Mouse (Mus musculus) hindbrain, embryonic 16.5 days (tissue): ENCODE measurements around the gene Ryr1. TPM values are rescaled to one million over a fixed set of nuclear protein-coding genes. Genes with fewer than 3 reads are reported as not detected.

Experiments used
- ATAC-seq: fragments of 200-750 bp; cut with Nextera tagmentation; 2 replicates; pipeline ENCODE4 v1.8.0; 2017; ENCODE audit warnings: moderate TSS enrichment, moderate library complexity
- H3K27ac ChIP-seq: fragments of 300-500 bp; sonication (generic); 2 replicates; pipeline ENCODE4 v1.5.1; 2014; ENCODE audit warnings: low read depth, mild to moderate bottlenecking, control low read depth, low read length, moderate library complexity
- H3K27me3 ChIP-seq: fragments of 300-500 bp; sonication (generic); replicated peaks from 2 replicates; pipeline ENCODE4 v1.6.1; 2014; ENCODE audit warnings: low read length; ENCODE audit not compliant: control insufficient read depth, insufficient read depth
- H3K36me3 ChIP-seq: fragments of 300-500 bp; sonication (generic); 2 replicates; pipeline ENCODE4 v1.6.1; 2014; ENCODE audit warnings: mild to moderate bottlenecking, low read length, moderate library complexity, mixed read lengths; ENCODE audit not compliant: control insufficient read depth, insufficient read depth
- H3K4me1 ChIP-seq: fragments of 300-500 bp; sonication (generic); 2 replicates; pipeline ENCODE4 v1.6.1; 2014; ENCODE audit warnings: low read depth, low read length; ENCODE audit not compliant: control insufficient read depth, insufficient read depth
- H3K4me2 ChIP-seq: fragments of 300-500 bp; sonication (generic); 2 replicates; pipeline ENCODE4 v1.6.1; 2014; ENCODE audit warnings: mild to moderate bottlenecking, low read length, control low read depth, moderate library complexity
- H3K4me3 ChIP-seq: fragments of 300-500 bp; sonication (generic); 2 replicates; pipeline ENCODE4 v1.5.1; 2014; ENCODE audit warnings: mild to moderate bottlenecking, low read length, control low read depth, moderate library complexity
- H3K9ac ChIP-seq: fragments of 300-500 bp; sonication (generic); 2 replicates; pipeline ENCODE4 v1.6.1; 2014; ENCODE audit warnings: low read depth, mild to moderate bottlenecking, control low read depth, low read length, moderate library complexity
- H3K9me3 ChIP-seq: fragments of 300-500 bp; sonication (generic); 2 replicates; pipeline ENCODE4 v1.6.1; 2014; ENCODE audit warnings: mild to moderate bottlenecking, low read length, moderate library complexity; ENCODE audit not compliant: control insufficient read depth
- WGBS: fragments of 180-500 bp; shearing (Covaris S2); extraction: QIAGEN DNeasy Blood & Tissue Kit; methylation state at CpG from one replicate; pipeline ENCODE4 v1.1.7; 2014; 5-methylcytosine and 5-hydroxymethylcytosine counted together
- polyA plus RNA-seq: library from polyadenylated mRNA; unstranded; fragments of >200 nt; fragmentation: Nextera tagmentation; extraction: Ambion mirVana; gene quantifications from 2 replicates; pipeline ENCODE4 v1.2.1, GENCODE M21; 2015

The Ryr1 gene
- polyA plus RNA-seq, 1 experiment from 2014 or later, result 9.2 TPM

- no peak for ATAC-seq
- Histone ChIP-seq H3K9me3 (no peaks in the 10 kb centered on the region), H3K27ac (no peak overlapping the region), H3K9ac (peak overlapping the region; percentile 82), H3K4me1 (peaks cover 27% of the 10 kb centered on the region), H3K36me3 (no peaks in the 10 kb centered on the region), H3K4me2 (peak overlapping the region; percentile 76), H3K4me3 (peak overlapping the region; percentile 80), H3K27me3 (peaks cover 10% of the 10 kb centered on the region)
- WGBS, result 18% methylated on average over 18 of the region's 19 CpGs
Measured at GRCm38 (mm10) chr7:29167656-29168055, 42.7 kb upstream of the Ryr1 start.

- Histone ChIP-seq H3K4me2 (no peak overlapping the region), H3K4me1 (peaks cover 5% of the 10 kb centered on the region), H3K27ac (no peak overlapping the region), H3K36me3 (peaks cover 2% of the 10 kb centered on the region), H3K9ac (no peak overlapping the region), H3K9me3 (no peaks in the 10 kb centered on the region), H3K4me3 (no peak overlapping the region), H3K27me3 (peaks cover 3% of the 10 kb centered on the region; the same call in 1 of the 2 replicates)
- 23% methylated on average over 9 of the region's 9 CpGs for whole genome bisulfite sequencing
- no peak for ATAC-seq
Measured at GRCm38 (mm10) chr7:29162750-29163525, 38.0 kb upstream of the Ryr1 start.

GRCm38 (mm10) chr7:29162294-29162693 is 37.3 kb upstream of the Ryr1 start:
- Histone ChIP-seq H3K4me3 (no peak overlapping the region), H3K9me3 (no peaks in the 10 kb centered on the region), H3K4me1 (no peaks in the 10 kb centered on the region; the same call in 1 of the 2 replicates), H3K27me3 (peaks cover 3% of the 10 kb centered on the region; the same call in 1 of the 2 replicates), H3K36me3 (peaks cover 2% of the 10 kb centered on the region), H3K9ac (no peak overlapping the region), H3K4me2 (no peak overlapping the region), H3K27ac (no peak overlapping the region)
- 89% methylated on average over 5 of the region's 5 CpGs for WGBS
- no peak for ATAC-seq

GRCm38 (mm10) chr7:29158264-29158663 is 33.3 kb upstream of the Ryr1 start:
- Histone ChIP-seq H3K9ac (no peak overlapping the region), H3K27me3 (peaks cover 3% of the 10 kb centered on the region; the same call in 1 of the 2 replicates), H3K27ac (no peak overlapping the region), H3K4me1 (peaks cover 9% of the 10 kb centered on the region), H3K4me2 (no peak overlapping the region), H3K9me3 (no peaks in the 10 kb centered on the region), H3K4me3 (no peak overlapping the region), H3K36me3 (peaks cover 2% of the 10 kb centered on the region)
- 3% methylated on average over 5 of the region's 5 CpGs for whole genome bisulfite sequencing
- ATAC-seq, result no peak

- peaks cover 9% of the 10 kb centered on the region for H3K4me1 ChIP-seq
- WGBS, result 4% methylated on average over 50 of the region's 68 CpGs
Measured at GRCm38 (mm10) chr7:29155838-29156782, 31.1 kb upstream of the Ryr1 start, which contains the start of gene Fam98c. Gene Fam98c, minus strand, starts transcription at chr7:29156234.

GRCm38 (mm10) chr7:29155196-29155837 is 30.3 kb upstream of the Ryr1 start:
- 7% methylated on average over 37 of the region's 37 CpGs for WGBS
- peak overlapping the region; percentile 92 for H3K27ac ChIP-seq
- H3K4me2 ChIP-seq, result peak overlapping the region; percentile 93
- no peaks in the 10 kb centered on the region for H3K36me3 ChIP-seq
- ATAC-seq, result peak; percentile 91
- peak overlapping the region; percentile 90 for H3K4me3 ChIP-seq
- H3K4me1 ChIP-seq, result peaks cover 9% of the 10 kb centered on the region
- no peaks in the 10 kb centered on the region for H3K9me3 ChIP-seq
- H3K27me3 ChIP-seq, result peaks cover 3% of the 10 kb centered on the region; the same call in 1 of the 2 replicates
- peak overlapping the region; percentile 86 for H3K9ac ChIP-seq

More at GRCm38 (mm10) chr7:29155838-29156782, 31.1 kb upstream of the Ryr1 start, which contains the start of gene Fam98c:
- H3K27me3 ChIP-seq, result peaks cover 3% of the 10 kb centered on the region; the same call in 1 of the 2 replicates
- peak within 1 kb of the TSS; percentile 86 for H3K9ac ChIP-seq
- peak within 1 kb of the TSS; percentile 93 for H3K4me2 ChIP-seq
- ATAC-seq, result peak; percentile 83
- peak within 1 kb of the TSS; percentile 90 for H3K4me3 ChIP-seq
- peak within 1 kb of the TSS; percentile 92 for H3K27ac ChIP-seq
- H3K36me3 ChIP-seq, result no peaks in the 10 kb centered on the region
- no peaks in the 10 kb centered on the region for H3K9me3 ChIP-seq

- ATAC-seq, result no peak
- Histone ChIP-seq H3K9me3 (no peaks in the 10 kb centered on the region), H3K36me3 (no peaks in the 10 kb centered on the region), H3K4me2 (no peak overlapping the region), H3K27ac (no peak overlapping the region), H3K4me1 (peaks cover 9% of the 10 kb centered on the region), H3K27me3 (peaks cover 3% of the 10 kb centered on the region; the same call in 1 of the 2 replicates), H3K9ac (no peak overlapping the region), H3K4me3 (no peak overlapping the region; the same call in 1 of the 2 replicates)
- 96% methylated on average over 14 of the region's 14 CpGs for WGBS
Measured at GRCm38 (mm10) chr7:29154018-29154720, 29.2 kb upstream of the Ryr1 start.

GRCm38 (mm10) chr7:29151486-29151885 is 26.5 kb upstream of the Ryr1 start:
- no peak overlapping the region for H3K27ac ChIP-seq
- no peaks in the 10 kb centered on the region for H3K36me3 ChIP-seq
- WGBS, result 65% methylated on average over 10 of the region's 10 CpGs
- ATAC-seq, result no peak
- H3K9me3 ChIP-seq, result no peaks in the 10 kb centered on the region
- no peak overlapping the region for H3K4me2 ChIP-seq
- no peak overlapping the region for H3K9ac ChIP-seq
- no peak overlapping the region for H3K4me3 ChIP-seq
- peaks cover 9% of the 10 kb centered on the region for H3K4me1 ChIP-seq
- no peaks in the 10 kb centered on the region for H3K27me3 ChIP-seq
